Mouse (Mus musculus) cerebellum, adult 8-10 months (tissue): Measurements from ENCODE around the gene Fgfr2.

Experiments used
- DNase-seq: peaks from one replicate; pipeline ENCODE4 v3.0.0; 2022

Fgfr2 gene

DNA sequence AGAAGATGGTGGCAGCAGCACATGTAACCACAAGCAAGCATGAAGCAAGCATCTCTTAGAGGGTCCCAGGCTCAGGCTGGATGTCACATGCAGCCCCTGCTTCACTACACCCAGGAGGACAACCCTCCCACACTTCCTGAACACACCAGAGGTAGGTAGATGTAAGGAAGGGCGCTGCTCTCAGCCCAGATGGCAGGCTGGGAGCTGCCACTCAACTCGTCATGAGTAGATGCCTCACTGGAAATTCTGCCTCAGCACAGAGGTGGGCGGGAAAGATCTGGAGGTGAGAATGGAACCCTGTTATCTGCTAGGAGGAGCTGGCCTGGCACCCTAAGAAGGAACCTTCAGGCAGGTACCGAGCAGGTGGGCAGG lies 355.2 kb downstream of the Fgfr2 start:
- no peak for DNase-seq

DNA sequence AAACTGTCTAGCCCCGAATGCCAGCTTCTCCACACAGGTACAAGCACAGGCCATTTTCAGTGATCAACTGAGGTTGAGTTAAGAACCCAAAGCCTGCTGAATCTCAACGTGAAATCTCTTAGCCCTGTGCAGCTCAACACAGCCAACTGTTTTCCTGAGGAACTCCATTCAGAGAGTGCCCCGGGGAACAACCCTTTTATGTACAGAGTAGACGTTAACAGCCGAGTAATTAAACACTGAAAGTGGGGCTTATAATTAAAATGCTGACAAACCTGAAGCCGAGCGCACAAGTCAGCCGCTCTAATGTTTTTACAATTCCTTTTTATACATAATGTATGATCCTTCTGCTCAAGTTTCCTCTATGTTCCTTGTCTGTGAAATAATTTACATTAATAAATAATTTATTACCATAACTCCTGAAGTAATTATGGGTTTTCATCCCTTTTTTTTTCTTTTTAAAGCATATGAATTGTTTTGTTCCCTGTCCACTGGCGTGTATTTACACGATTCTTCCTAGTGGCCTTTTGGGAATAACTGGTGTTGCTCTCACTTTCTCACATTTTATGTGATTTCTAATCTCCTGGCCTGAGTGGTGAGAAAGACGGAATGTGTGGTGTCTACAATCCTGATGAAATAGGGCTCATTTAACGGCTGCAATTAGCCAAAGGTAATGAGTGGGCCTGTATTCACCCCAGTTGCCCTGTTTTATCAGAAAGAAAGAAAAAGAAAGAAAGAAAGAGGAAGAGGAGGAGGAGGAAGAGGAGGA lies 355.7 kb downstream of the Fgfr2 start:
- no peak for DNase-seq

DNA sequence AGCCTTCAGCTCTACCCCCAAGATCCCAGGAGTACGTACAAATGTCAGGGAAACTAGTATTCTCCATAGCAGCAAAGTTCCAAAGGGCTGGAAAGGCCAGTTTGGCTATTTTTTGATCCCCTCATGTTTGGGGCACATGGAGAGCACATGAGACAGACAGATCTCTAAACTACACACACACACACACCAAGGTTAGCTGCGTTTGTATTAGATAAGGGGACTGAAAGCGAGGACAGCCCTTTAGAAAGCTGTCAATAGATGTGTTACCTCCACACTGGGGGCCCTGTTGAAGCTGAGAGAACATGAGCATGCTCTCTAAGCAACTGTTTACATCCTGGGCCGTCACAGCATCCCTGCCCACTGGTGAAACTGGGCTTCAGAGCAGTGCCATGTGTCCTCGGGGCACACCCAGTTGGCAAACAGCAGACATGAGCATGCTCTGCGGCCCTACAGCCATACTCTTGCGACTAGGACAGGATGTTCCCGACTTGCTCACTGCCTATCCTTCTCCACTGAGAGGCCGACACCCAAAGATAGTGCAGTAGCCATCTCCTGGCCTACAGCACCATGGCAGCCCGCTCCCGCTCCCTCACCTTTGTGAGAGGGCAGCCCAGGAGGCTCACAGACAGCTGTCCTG lies 356.8 kb downstream of the Fgfr2 start:
- DNase-seq = no peak

DNA sequence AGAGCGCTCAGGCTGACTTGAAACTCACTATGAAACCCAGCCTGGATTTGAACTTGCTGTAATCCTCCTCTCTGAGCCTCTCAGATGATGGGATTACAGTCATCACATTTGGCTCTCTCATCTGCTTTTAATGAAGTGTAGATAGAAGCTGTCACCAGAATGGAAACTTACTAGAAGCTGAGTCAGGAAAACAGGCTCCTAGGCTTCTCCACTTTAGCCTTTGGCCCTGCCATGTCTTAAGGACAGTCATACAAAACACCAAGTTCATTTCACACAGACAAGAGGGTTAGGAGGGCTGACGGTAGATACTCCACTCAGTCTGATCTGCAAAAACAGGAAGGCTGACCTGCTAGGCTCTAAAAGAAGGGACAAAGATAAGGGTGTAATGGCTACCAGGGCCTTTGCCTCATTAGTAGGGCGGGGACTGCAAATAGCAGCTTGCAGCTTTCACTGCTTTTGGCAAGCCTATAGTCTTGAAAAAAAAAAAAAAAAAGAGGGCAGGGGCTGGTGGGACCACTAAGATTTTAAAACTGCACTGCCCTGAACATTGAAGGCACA lies 357.4 kb downstream of the Fgfr2 start:
- DNase-seq = no peak

DNA sequence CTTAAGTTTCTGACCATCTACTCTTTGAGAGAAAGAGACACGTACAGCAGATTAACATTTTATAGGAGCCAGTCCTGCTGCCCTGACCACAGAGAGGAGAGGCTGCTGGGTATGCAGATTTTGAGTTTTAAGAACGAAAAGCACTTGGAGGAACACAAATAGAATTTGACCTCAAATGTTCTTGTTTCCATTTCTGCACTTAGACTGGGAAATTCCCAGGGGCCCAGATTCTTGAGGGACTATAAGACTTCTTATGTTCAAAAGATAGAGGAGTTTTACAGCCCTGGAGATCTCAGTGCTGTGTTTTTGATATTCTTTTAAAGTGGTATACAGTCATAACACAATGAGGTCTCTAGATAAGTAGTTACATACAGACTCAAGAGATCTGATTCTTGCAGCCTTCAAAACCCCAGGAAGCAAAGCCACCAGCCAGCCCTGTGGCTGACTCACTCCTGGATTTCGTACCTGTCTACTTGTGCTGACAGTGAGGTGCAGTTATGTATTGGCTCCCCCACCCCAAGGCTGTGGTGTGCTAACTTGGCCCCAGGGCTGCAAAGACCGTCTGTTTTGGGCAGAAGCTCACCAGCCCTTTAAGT lies 358.2 kb downstream of the Fgfr2 start:
- DNase-seq = no peak

DNA sequence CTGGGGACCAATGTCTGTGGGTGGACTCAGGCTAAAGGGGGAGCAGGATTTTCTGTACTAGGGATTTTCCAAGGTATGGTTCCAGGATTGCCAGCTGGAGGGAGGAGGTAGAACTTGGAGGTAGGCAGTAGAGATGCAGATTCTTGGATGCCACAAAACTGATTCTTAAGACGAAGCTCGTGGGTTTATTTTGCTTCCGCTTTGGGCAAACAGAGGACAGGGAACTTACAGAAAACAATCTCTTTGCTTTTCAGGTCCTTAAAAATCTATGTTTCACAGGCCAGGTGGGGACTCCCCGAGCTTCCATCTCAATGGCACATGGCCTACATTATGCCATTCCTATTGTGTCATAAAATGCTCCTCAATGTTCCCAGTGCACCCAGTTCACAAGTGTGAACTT lies 358.8 kb downstream of the Fgfr2 start:
- DNase-seq = no peak

DNA sequence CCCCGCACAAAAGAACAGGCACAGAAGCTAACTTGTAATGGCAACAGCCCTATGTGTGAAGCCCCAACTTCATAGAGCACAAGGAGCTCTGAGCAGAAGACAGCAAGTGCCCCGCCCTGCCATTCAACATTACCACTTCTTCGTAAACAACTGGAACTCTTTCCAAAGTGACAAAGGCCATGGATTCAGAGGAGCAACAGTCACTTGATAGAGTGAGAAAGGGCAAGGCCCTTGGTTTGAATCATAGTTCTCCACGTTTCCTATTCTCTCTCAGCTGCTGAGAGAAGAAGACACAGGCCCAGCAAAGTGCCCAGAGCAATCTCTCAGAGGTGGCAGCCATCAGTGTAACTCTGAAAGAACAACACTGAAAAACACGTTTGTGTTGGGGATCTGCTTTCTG lies 359.2 kb downstream of the Fgfr2 start:
- no peak for DNase-seq

DNA sequence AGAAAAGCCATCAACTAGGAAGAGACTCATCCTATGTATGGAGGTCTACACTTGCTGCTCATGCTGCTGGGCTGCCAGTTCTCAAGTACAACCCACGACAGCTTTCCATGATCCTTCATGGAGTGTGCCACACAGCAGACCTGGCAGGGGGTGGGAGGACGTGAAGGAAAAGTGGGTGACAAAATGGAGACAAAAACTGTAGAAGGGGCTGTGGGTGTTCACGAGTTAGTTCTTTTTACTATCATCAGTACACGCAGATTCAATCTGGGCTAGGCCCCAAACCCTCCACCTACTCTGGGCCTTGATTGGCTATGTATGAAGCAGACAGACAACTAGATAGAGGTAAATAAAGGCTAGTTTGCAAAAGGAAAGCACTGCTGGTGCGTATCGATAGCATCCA lies 359.8 kb downstream of the Fgfr2 start:
- no peak for DNase-seq

DNA sequence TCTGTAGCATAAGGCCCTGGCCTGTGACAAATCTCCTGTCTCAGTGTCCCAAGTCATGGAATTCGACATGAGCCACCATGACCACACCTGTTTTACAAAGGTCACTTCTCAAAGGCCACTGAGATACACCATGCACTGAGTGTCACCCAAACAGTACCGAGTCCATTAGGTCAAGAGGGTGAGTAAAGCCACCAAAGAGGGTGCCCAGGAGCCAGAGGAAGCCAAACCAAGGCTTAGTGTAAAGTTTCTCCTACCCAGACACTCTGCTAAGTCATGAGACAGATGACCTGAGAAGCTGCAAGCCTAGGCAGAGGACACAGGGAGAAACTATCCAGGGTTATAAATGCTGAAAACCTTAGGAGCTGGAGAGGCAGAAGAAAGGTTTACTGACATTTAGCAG lies 361.7 kb downstream of the Fgfr2 start:
- no peak for DNase-seq

DNA sequence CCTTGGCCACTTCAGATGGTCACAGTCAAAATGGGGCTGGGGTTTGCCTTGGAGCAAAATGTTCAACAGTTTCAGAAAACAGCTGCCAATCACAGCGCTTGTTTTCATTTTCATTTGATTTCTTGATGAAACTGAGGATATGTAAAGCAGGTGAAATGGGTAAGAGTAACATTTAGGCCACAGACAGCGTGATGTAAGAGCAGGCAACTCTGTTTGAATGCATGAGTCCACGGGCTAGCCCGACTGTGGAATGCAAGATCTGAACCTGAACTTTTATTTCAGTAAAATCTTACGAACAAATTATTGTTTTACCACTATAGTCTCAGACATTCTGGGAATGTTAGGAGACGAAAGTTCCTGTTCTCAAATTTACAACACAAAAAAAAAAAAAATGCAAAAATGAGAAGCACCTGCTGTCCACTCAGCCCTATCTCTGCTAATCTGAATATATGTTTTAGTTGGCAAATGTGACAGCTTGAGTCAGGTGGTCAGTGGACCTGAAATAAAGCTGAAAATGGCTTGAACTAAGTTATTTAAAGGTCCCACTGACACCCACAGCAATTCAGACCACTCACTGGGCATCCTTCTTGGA lies 362.5 kb downstream of the Fgfr2 start:
- DNase-seq = no peak

DNA sequence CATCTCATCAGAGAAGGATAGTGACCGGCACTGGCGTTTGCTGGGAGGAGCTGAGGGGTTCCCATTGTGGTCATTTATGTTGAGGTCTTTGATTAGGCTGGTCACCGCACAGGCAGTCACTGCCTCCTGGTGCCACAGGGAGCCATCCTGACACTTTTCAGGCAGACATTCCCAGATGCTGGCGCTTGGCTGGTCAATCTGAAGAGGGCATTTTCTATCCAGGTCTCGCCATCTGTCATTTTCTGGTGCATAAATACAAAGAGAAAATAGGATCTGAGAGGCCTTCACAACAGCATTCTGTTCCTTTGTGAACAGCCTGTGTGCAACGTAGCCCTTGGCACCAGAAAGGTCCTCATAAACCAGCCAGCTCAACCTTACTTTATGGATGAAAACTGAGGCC lies 363.2 kb downstream of the Fgfr2 start:
- peak; percentile 74 for DNase-seq

DNA sequence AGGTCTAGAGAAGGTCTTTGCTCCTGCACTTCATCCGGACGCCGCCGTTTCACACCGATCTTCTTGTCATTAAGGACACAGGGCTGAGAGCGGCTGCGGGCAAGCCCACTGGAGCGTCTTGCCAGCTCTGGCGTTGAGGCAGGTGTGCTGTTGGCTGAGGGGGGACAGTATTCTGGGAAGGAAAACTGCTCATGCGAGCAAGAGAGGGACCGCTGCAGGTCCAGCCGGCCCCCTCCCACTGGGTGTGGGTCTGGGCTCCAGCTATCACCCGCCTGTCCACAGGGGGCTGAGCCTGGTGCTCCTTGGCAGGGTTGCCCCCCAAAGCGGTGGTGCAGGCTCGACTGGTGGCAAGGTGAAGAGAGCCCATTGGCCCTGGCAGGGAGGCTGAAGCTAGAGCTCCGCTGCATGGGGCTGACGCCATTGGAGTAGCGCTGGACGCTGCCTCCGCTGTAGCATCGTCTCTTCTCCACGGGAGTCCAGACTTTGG lies 363.7 kb downstream of the Fgfr2 start:
- DNase-seq = no peak

DNA sequence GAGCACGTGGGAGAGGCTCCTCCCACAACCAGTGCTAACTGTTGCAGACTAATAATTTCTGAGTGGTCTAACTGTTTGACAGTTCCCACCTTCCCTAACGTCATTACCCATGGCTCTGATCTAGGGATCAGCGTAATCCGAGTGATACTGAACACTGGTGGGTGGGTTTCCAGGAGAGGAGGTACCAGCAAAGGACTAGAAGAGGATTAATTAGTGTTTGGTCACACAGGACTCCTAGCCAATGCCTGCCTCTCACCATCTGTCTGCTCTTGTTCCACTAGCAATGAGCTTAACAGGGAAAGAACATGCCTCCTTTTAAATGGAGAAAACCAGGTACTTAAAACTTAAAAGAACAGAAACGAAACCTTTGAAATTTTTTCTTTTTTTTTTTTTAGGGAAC lies 364.3 kb downstream of the Fgfr2 start:
- DNase-seq = no peak

DNA sequence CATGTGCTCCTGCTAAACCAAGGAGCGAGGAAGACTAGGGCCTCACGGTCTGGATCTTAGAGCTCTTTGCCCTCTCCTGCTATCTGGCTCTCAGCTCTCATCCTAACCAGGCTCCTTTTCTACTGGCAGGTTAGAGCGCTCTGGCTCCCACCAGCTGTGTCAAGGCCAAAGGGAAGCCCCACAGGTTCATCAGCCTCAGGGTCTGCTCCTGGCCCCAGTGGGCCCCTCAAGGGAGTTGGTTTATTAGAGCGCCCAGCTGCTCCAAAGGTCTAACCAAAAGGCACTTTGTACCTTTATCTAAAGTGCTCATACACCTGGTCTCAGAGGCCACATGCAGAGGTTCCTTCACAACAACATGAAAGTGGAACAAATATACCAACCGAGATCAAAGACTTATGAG lies 366.8 kb downstream of the Fgfr2 start:
- no peak for DNase-seq

DNA sequence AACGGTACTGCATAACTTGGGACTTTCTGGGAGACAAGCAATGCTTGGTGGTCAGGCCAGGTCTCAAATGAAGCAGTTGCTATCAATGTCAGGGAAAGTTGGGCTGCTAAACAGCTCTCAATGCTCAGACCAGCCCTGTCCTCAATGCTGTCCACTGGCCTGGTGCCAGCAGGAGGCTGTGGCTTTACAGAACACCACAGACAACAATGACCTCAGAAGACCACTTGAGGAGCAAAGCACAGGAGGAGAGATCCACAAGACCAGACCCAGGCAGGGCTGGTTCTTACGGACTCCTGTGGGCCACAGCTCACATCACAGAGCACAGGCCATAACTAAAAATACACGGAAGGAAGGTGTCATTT lies 368.8 kb downstream of the Fgfr2 start:
- DNase-seq = no peak

DNA sequence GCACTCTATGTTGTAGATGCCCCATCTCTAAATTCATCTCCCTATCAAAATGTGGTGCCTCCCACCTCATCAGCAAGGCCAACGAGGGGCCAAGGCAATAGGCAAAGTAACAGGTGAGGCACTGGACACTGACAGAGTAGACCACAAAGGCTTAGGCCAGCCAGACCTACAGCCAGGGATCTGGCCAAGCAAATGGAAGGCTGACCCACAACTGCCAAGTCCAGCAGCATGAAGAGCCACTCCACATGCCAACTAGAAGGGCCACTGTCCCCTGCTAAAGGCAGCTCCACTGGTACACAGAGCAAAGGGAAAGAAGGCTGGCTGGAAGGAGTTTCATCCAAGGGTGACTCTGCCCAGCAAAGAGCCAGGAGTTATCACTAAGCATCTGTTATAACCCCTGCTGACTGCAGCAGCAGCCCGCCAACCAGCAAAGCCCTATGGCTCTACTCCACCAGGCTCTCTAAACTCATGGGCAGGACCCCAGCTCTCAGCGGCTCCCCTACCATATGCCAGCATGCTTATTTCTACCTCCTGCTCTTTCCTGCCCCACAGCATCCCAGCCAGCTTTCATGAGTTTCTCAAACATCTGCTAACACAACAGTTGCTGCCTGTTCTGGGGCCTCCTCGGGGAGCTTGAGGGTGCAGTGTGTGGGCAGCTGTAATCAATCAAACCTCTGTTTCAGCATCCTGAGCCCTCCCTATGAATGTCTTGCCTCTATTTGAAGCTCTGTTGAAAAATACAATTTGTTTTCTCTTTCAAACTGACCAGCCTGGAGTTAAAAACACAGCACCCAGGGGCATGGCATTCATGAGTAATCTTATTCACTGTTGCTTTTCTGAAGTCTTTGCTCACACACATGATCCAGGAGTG lies 369.4 kb downstream of the Fgfr2 start:
- DNase-seq = no peak

DNA sequence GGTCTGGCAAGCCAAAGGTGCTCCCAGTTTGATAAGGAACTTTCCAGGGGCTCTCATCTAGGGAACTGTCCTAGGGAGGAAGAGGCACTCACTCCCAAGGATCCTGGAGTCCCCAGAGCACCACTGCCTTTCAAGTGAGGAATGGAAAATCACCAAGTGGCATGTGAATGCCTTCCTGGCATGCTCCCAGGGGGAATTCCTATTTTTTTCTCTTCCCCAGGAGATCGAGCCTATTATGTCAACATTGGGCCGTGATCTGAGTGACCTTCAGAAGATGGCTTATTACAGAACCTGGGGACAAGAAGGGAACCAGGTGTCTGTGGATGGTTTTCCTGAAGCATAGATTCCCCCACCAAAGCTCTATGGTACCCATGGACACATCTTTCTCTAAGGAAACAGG lies 371.4 kb downstream of the Fgfr2 start:
- DNase-seq = no peak

DNA sequence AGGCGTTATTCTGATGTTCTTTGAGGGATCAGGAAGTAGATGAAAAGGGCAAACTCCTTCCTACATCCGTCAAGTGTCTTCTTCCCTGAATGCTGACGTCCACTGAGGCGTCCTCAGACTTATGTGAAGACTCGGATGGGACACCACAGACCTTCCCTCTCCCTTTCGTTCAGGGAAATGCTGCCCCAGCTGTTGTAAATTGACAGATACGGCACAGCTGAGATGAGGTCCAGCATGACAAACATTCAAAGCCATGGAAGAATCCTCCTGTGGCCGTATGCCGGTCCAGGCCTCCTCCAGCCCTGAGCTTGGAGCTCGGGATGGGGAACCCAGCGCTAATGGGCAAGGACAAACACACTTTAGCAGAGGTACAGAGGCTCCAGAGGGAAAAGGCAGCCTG lies 373.6 kb downstream of the Fgfr2 start:
- DNase-seq = no peak

DNA sequence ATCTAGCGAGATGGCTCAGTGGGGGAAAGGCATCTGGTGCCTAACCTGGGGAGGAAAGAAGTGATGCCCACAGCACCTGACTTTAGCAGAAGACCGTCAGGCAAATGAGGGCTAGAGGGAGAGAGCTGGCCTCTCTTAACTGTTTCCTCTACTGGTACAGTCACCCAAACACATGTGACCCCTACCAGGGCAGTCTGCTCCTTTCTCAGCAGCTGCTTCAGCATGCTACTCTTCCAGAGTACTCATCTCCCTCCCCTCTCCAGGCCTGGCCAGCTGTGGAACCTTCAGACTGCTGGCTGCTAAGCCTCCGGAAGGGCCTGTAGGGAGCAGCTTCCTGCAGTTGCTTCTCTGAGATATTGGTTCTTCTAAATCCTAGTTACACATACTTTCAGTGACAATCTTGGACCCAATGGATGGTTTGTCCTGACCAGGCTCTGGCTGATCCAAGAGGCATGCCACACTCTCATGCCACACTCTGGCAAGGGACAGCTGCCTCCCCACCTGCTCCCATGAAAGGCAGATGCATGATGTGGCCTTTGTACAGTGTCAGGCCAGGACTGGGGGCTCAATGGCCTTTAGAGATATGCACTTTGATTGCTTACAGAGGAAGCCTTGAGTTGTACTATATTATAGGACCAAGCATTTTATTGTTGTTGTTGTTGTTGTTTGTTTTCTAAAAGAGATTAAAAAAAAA lies 374.9 kb downstream of the Fgfr2 start:
- no peak for DNase-seq

DNA sequence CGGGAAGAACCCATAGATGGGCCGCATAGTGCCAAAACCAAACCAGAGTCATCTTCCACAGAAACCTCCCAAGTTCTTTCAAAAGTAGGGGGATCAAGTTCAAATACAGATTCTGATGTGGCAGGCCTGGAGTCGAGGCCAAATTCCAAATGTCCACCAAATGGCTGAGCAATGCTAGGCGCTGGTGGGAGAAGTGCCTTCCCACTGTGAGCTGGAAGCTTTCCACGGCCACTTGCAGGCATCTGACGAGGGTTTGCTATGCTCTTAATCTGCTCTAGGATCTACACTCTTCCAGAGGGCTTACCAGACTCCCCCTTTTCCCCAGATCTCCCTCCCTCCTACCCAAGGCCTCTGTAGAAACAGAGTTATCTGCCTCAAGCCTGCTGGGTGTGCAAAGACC lies 376.1 kb downstream of the Fgfr2 start:
- peak; percentile 66 for DNase-seq

DNA sequence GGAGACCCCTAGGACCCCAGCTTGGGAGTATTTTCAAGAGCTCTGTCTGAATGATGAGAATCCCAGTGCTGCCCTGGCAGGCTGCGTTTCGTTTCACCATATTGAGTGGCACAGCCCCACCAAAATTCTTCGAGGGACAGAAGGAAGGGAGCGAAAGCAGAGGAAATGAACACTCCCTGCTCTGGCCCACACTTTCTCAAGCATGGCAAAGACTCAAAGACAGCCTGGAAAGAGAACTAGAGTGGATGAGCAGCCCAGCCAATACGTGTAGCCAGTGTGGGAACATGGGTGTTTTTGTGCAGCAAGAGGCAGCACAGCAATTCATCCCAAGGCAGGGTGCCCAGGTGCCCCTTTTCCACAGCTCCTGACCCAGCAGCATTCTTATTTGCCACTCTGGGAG lies 380.2 kb downstream of the Fgfr2 start:
- DNase-seq = no peak

DNA sequence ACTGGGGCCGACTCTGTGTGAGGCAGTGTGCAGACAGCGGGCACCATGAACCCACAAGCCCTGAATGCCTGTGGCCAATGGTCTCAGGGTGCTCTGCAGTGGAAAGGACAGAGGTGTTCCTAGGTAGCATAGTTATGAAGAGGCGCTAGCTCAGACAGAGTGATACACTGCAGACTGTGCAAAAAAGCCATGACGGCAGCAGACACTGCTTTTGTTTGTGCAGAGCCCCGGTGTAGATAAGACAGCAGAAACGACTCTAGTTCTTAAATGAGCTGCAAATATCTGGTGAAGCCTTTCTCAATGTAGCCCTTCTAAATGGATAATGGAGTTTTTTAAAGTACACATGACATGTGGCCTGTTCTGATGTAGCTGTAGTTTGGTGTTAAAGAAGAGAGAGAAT lies 383.3 kb downstream of the Fgfr2 start:
- DNase-seq = no peak
